Mouse (Mus musculus): ENCODE results near the gene Ajm1. TPM values are rescaled to one million over a fixed set of nuclear protein-coding genes. Genes with fewer than 3 reads are reported as not detected.

Ajm1 gene
- polyA plus RNA-seq, 1 experiment from 2014 or later, result 0.25 TPM

GRCm38 (mm10) chr2:25576028-25576850, 5.3 kb downstream of the Ajm1 start:
- 69% methylated on average over 16 of the region's 16 CpGs for WGBS
- Histone ChIP-seq H3K4me1 (ENCODE audit: control insufficient read depth, insufficient read depth, low read length) (peaks cover 5% of the 10 kb centered on the region), H3K4me3 (ENCODE audit: low read depth, low read length) (no peak overlapping the region), H3K27me3 (ENCODE audit: control insufficient read depth, insufficient read depth, low read length) (peaks cover 57% of the 10 kb centered on the region), H3K9me3 (replicated peaks; ENCODE audit: control insufficient read depth, low read length) (no peaks in the 10 kb centered on the region), H3K36me3 (replicated peaks; ENCODE audit: control insufficient read depth, insufficient read depth, low read depth, low read length) (no peaks in the 10 kb centered on the region), H3K9ac (replicated peaks; ENCODE audit: low read length) (peak overlapping the region; percentile 68; the same call in 1 of the 2 replicates), H3K4me2 (ENCODE audit: low read depth, low read length) (peak overlapping the region; percentile 73; the same call in 1 of the 2 replicates), H3K27ac (replicated peaks; ENCODE audit: low read depth, low read length) (no peak overlapping the region)
- DNase-seq (ENCODE audit: low spot score), result no peak
- no peak for ATAC-seq (replicated peaks; ENCODE audit: insufficient number of reproducible peaks, low FRiP score, low TSS enrichment, low read depth)

GRCm38 (mm10) chr2:25575432-25576027, 6.0 kb downstream of the Ajm1 start:
- DNase-seq (ENCODE audit: low spot score), result peak; percentile 43
- Histone ChIP-seq H3K27me3 (ENCODE audit: control insufficient read depth, insufficient read depth, low read length) (peaks cover 50% of the 10 kb centered on the region), H3K4me1 (ENCODE audit: control insufficient read depth, insufficient read depth, low read length) (peaks cover 5% of the 10 kb centered on the region), H3K9me3 (replicated peaks; ENCODE audit: control insufficient read depth, low read length) (no peaks in the 10 kb centered on the region), H3K4me2 (ENCODE audit: low read depth, low read length) (peak overlapping the region; percentile 73), H3K4me3 (ENCODE audit: low read depth, low read length) (peak overlapping the region; percentile 56), H3K27ac (replicated peaks; ENCODE audit: low read depth, low read length) (peak overlapping the region; percentile 75), H3K36me3 (replicated peaks; ENCODE audit: control insufficient read depth, insufficient read depth, low read depth, low read length) (no peaks in the 10 kb centered on the region), H3K9ac (replicated peaks; ENCODE audit: low read length) (peak overlapping the region; percentile 68)
- ATAC-seq (replicated peaks; ENCODE audit: insufficient number of reproducible peaks, low FRiP score, low TSS enrichment, low read depth), result no peak; the same call in 1 of the 2 replicates
- WGBS, result 12% methylated on average over 21 of the region's 21 CpGs

- H3K9ac ChIP-seq (replicated peaks; ENCODE audit: low read length), result peak within 1 kb of the TSS; percentile 68
- H3K4me1 ChIP-seq (ENCODE audit: control insufficient read depth, insufficient read depth, low read length), result peaks cover 3% of the 10 kb centered on the region
- H3K4me2 ChIP-seq (ENCODE audit: low read depth, low read length), result peak within 1 kb of the TSS; percentile 92
- no peaks in the 10 kb centered on the region for H3K9me3 ChIP-seq (replicated peaks; ENCODE audit: control insufficient read depth, low read length)
- H3K4me3 ChIP-seq (ENCODE audit: low read depth, low read length), result peak within 1 kb of the TSS; percentile 56
- no peaks in the 10 kb centered on the region for H3K36me3 ChIP-seq (replicated peaks; ENCODE audit: control insufficient read depth, insufficient read depth, low read depth, low read length)
- DNase-seq (ENCODE audit: low spot score) (peak; percentile 99), ATAC-seq (replicated peaks; ENCODE audit: insufficient number of reproducible peaks, low FRiP score, low TSS enrichment, low read depth) (peak; percentile 98)
- peak within 1 kb of the TSS; percentile 75 for H3K27ac ChIP-seq (replicated peaks; ENCODE audit: low read depth, low read length)
- WGBS, result under 1% methylated on average over 44 of the region's 45 CpGs
- H3K27me3 ChIP-seq (ENCODE audit: control insufficient read depth, insufficient read depth, low read length), result peaks cover 42% of the 10 kb centered on the region
Observed at GRCm38 (mm10) chr2:25574579-25575431, 6.8 kb downstream of the Ajm1 start, which contains the start of the genes Mamdc4 and Phpt1. Mamdc4 (minus strand) TSS chr2:25574845. Phpt1 (minus strand) TSS chr2:25575224.

GRCm38 (mm10) chr2:25574136-25574535, 7.4 kb downstream of the Ajm1 start:
- Histone ChIP-seq H3K4me2 (ENCODE audit: low read depth, low read length) (peak overlapping the region; percentile 92), H3K9me3 (replicated peaks; ENCODE audit: control insufficient read depth, low read length) (no peaks in the 10 kb centered on the region), H3K36me3 (replicated peaks; ENCODE audit: control insufficient read depth, insufficient read depth, low read depth, low read length) (no peaks in the 10 kb centered on the region), H3K27me3 (ENCODE audit: control insufficient read depth, insufficient read depth, low read length) (peaks cover 36% of the 10 kb centered on the region), H3K4me1 (ENCODE audit: control insufficient read depth, insufficient read depth, low read length) (peaks cover 3% of the 10 kb centered on the region), H3K4me3 (ENCODE audit: low read depth, low read length) (peak overlapping the region; percentile 56), H3K9ac (replicated peaks; ENCODE audit: low read length) (peak overlapping the region; percentile 68), H3K27ac (replicated peaks; ENCODE audit: low read depth, low read length) (no peak overlapping the region)
- DNase-seq (ENCODE audit: low spot score) (no peak), ATAC-seq (replicated peaks; ENCODE audit: insufficient number of reproducible peaks, low FRiP score, low TSS enrichment, low read depth) (no peak)
- WGBS, result 19% methylated on average over 11 of the region's 11 CpGs

GRCm38 (mm10) chr2:25573068-25573467, 8.5 kb downstream of the Ajm1 start:
- no peaks in the 10 kb centered on the region for H3K36me3 ChIP-seq (replicated peaks; ENCODE audit: control insufficient read depth, insufficient read depth, low read depth, low read length)

GRCm38 (mm10) chr2:25571221-25571620, 10.3 kb downstream of the Ajm1 start:
- H3K4me1 ChIP-seq (ENCODE audit: control insufficient read depth, insufficient read depth, low read length), result no peaks in the 10 kb centered on the region; the same call in 1 of the 2 replicates
- ATAC-seq (replicated peaks; ENCODE audit: insufficient number of reproducible peaks, low FRiP score, low TSS enrichment, low read depth) (no peak), DNase-seq (ENCODE audit: low spot score) (no peak)
- no peak overlapping the region for H3K4me3 ChIP-seq (ENCODE audit: low read depth, low read length)
- 92% methylated on average over 4 of the region's 4 CpGs for WGBS
- no peaks in the 10 kb centered on the region for H3K36me3 ChIP-seq (replicated peaks; ENCODE audit: control insufficient read depth, insufficient read depth, low read depth, low read length)
- H3K27ac ChIP-seq (replicated peaks; ENCODE audit: low read depth, low read length), result no peak overlapping the region
- H3K4me2 ChIP-seq (ENCODE audit: low read depth, low read length), result no peak overlapping the region
- H3K9me3 ChIP-seq (replicated peaks; ENCODE audit: control insufficient read depth, low read length), result no peaks in the 10 kb centered on the region
- peaks cover 7% of the 10 kb centered on the region for H3K27me3 ChIP-seq (ENCODE audit: control insufficient read depth, insufficient read depth, low read length)
- H3K9ac ChIP-seq (replicated peaks; ENCODE audit: low read length), result no peak overlapping the region

More at GRCm38 (mm10) chr2:25573068-25573467, 8.5 kb downstream of the Ajm1 start:
- Histone ChIP-seq H3K4me3 (ENCODE audit: low read depth, low read length) (no peak overlapping the region), H3K4me2 (ENCODE audit: low read depth, low read length) (no peak overlapping the region), H3K27me3 (ENCODE audit: control insufficient read depth, insufficient read depth, low read length) (peaks cover 25% of the 10 kb centered on the region), H3K4me1 (ENCODE audit: control insufficient read depth, insufficient read depth, low read length) (peaks cover 3% of the 10 kb centered on the region), H3K27ac (replicated peaks; ENCODE audit: low read depth, low read length) (no peak overlapping the region), H3K9me3 (replicated peaks; ENCODE audit: control insufficient read depth, low read length) (no peaks in the 10 kb centered on the region), H3K9ac (replicated peaks; ENCODE audit: low read length) (no peak overlapping the region)
- DNase-seq (ENCODE audit: low spot score) (no peak), ATAC-seq (replicated peaks; ENCODE audit: insufficient number of reproducible peaks, low FRiP score, low TSS enrichment, low read depth) (no peak)
- 89% methylated on average over 2 of the region's 2 CpGs for WGBS

- WGBS, result 86% methylated on average over 3 of the region's 3 CpGs
- no peak overlapping the region for H3K4me2 ChIP-seq (ENCODE audit: low read depth, low read length)
- H3K27me3 ChIP-seq (ENCODE audit: control insufficient read depth, insufficient read depth, low read length), result no peaks in the 10 kb centered on the region
- no peaks in the 10 kb centered on the region for H3K4me1 ChIP-seq (ENCODE audit: control insufficient read depth, insufficient read depth, low read length)
- ATAC-seq (replicated peaks; ENCODE audit: insufficient number of reproducible peaks, low FRiP score, low TSS enrichment, low read depth) (no peak), DNase-seq (ENCODE audit: low spot score) (no peak)
- no peak overlapping the region for H3K27ac ChIP-seq (replicated peaks; ENCODE audit: low read depth, low read length)
- no peak overlapping the region for H3K4me3 ChIP-seq (ENCODE audit: low read depth, low read length)
- H3K9me3 ChIP-seq (replicated peaks; ENCODE audit: control insufficient read depth, low read length), result no peaks in the 10 kb centered on the region
- H3K36me3 ChIP-seq (replicated peaks; ENCODE audit: control insufficient read depth, insufficient read depth, low read depth, low read length), result no peaks in the 10 kb centered on the region; the same call in 1 of the 2 replicates
- no peak overlapping the region for H3K9ac ChIP-seq (replicated peaks; ENCODE audit: low read length)
Observed at GRCm38 (mm10) chr2:25569323-25569722, 12.2 kb downstream of the Ajm1 start.
